ENCODE assay signal across 18 mouse cellular contexts in the genomic region with DNA sequence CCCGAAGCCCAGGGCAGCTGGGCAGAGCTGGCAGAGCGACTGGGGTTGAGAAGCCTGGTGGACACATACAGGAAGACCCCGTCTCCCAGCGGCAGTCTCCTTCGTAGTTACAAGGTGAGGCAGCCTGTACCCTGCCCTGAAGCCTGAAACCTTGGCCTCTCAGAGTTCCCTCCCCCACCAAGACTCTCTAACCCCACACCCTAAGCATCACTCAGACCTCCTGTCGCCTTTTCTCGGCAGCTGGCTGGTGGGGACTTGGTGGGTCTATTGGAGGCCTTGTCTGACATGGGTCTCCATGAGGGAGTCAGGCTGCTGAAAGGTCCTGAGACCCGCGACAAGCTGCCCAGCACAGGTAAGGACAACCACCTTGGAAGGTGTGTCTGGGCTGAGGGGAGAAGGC. TPM values are rescaled to one million over a fixed set of nuclear protein-coding genes. Genes with fewer than 3 reads are reported as not detected.
DNase-seq lines count a peak whose midpoint lies in the region; ATAC-seq lines count a peak whose summit lies in the region.
"Had no signal": no experiment of that assay in that cellular context is flagged by ENCODE, and none has a peak within 500 bp of the region (broad histone marks: within the 10 kb centered on the region; RNA-seq: fewer than 3 reads in every experiment).

No protein-coding gene starts in this region.

- DNase-seq in cerebellum, adult 11-12 months, result peak; percentile 42
- DNase-seq in heart, adult 11 months, result peak; percentile 86
- no peak for DNase-seq in heart, adult 8-10 months (ENCODE audit: low spot score)
- DNase-seq in ovary, adult 18-20 months (ENCODE audit: low spot score), result peak; percentile 1
- DNase-seq in ovary, postnatal 14 days (ENCODE audit: low spot score), result no peak
- peak; percentile 6 to 7 for DNase-seq in cerebellum, postnatal 25 days
- no peak for DNase-seq in heart, postnatal 36 days
- DNase-seq: forebrain, postnatal 0 days; kidney, adult 8-10 months; kidney, postnatal 14 days; liver; right cerebral cortex, postnatal 14 days had no signal

- intact Hi-C loops in heart, postnatal 36 days (cut with DNase I), result no loop called here

- no peak for ATAC-seq in cerebellum, adult (ENCODE audit: insufficient number of reproducible peaks, low FRiP score, low TSS enrichment)
- ATAC-seq: CD4-positive, CD25-positive, alpha-beta regulatory T cell, adult 4 months; forebrain, postnatal 0 days; intestine, embryonic 15.5 days; liver, postnatal 0 days; lung, postnatal 0 days; midbrain, embryonic 16.5 days had no signal

RNA-seq across cellular contexts. Expression of gene Nfkb2, which starts 7.2 kb away (rescaled TPM):
- 10 to 100 TPM; 17.9 to 22.3 (median 20.1) TPM for total RNA-seq in heart, adult 8-10 months (2022)
- total RNA-seq in heart, postnatal 36 days (2021), result 10 to 100 TPM; 16.6 to 22.8 TPM

RNA-seq across cellular contexts. Expression of gene Psd, which starts 15.6 kb away (rescaled TPM):
- under 1 TPM; 0.35 to 0.86 (median 0.53) TPM for total RNA-seq in heart, adult 8-10 months (2022)
- total RNA-seq in heart, postnatal 36 days (2021), result 1 to 10 TPM in 1 of 2 experiments, under 1 TPM in 1; 0.57 to 1.3 TPM

RNA-seq across cellular contexts. Expression of gene Fbxl15, which starts 16.6 kb away (rescaled TPM):
- total RNA-seq in heart, adult 8-10 months (2022), result 1 to 10 TPM; 4.0 to 6.4 (median 5.6) TPM
- total RNA-seq in heart, postnatal 36 days (2021), result 1 to 10 TPM; 4.2 to 4.4 TPM

RNA-seq across cellular contexts. Expression of gene Cuedc2, which starts 27.2 kb away (rescaled TPM):
- 10 to 100 TPM; 76.5 to 91.0 (median 83.5) TPM for total RNA-seq in heart, adult 8-10 months (2022)
- total RNA-seq in heart, postnatal 36 days (2021), result 10 to 100 TPM; 87.2 to 94.6 TPM

RNA-seq across cellular contexts. Expression of gene Mfsd13a, which starts 29.6 kb away (rescaled TPM):
- total RNA-seq in heart, adult 8-10 months (2022), result 1 to 10 TPM; 3.7 to 4.5 (median 3.8) TPM
- total RNA-seq in heart, postnatal 36 days (2021), result 1 to 10 TPM; 2.4 to 2.5 TPM

Comparison
In these comparisons a context has a peak if more than half of its experiments do, and no peak if none do; other contexts are left out.
1. DNase-seq: peak in cerebellum, adult 11-12 months (single experiment), heart, adult 11 months (single experiment), ovary, adult 18-20 months (single experiment) and cerebellum, postnatal 25 days (2 of 2); none in heart, adult 8-10 months (single experiment), ovary, postnatal 14 days (single experiment) and heart, postnatal 36 days (0 of 2).